Mouse (Mus musculus): Measurements from ENCODE around the gene Zfp13.

Zfp13 gene

GRCm38 (mm10) chr17:23592208-23592925, 6.9 kb downstream of the Zfp13 start:
- peak; percentile 98 for DNase-seq

GRCm38 (mm10) chr17:23587253-23587652, 12.0 kb downstream of the Zfp13 start:
- no peak for DNase-seq

- DNase-seq, result peak; percentile 93
These were observed 13.4 kb downstream of the Zfp13 start for GRCm38 (mm10) chr17:23585721-23586491.

GRCm38 (mm10) chr17:23584786-23585185, 14.5 kb downstream of the Zfp13 start:
- DNase-seq, result no peak

DNA sequence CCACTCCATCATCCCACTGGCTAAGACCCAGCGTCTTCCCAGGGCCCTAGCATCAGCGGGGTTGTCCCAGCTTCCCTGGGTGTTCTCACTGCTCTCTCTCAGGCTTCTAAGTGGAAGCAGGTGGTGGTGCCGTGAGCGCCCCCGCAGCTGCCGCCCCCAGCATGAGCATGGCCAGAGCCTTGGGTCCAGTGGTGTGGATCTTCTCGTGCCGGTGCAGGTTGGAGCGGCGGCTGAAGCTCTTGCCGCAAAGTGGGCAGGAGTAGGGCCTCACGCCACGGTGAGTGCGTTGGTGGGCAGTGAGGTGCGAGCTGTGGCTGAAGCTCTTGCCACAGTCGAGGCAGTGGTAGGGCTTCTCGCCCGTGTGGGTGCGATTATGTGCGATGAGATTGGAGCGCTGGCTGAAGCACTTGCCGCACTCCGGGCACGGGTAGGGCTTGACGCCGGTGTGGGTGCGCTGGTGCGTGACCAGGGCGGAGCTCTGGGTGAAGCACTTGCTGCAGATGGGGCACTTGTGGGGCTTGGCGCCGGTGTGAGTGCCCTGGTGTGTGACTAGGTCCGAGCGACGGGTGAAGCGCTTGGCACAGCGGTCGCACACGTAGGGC, 23.2 kb downstream of the Zfp13 start:
- no peak for DNase-seq

DNA sequence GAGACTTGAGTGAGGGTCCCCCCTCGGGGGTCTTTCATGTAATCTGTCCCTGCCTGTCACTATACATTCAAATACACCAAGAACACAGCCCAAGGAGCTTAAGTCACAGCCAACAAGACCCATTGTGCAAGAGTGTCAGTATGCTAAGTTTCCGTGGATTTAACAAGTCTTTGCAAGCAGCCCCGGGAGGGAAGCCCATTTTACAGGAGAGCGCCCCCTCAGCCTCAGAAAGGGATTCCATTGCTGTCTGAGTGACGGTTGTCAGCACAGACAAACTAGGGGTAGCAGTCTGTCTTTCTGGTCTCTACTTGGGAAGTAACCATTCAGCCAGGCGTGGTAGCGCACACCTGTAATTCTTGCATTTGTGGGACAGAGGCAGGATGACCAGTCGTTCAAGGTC, 25.2 kb downstream of the Zfp13 start:
- DNase-seq, result no peak

DNA sequence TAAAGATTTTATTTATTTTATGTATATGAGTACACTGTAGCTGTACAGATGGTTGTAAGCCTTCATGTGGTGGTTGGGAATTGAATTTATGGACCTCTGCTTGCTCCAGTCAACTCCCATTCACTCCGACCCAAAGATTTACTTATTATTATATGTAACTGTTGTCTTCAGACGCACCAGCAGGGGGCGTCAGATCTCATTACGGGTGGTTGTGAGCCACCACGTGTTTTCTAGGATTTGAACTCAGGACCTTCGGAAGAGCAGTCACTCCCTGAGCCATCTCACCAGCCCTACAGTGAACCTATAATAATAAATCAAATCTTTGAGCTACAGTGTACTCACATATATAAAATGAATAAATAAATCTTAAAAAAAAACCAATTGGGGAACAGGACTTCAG, 27.2 kb downstream of the Zfp13 start:
- DNase-seq, result no peak

DNA sequence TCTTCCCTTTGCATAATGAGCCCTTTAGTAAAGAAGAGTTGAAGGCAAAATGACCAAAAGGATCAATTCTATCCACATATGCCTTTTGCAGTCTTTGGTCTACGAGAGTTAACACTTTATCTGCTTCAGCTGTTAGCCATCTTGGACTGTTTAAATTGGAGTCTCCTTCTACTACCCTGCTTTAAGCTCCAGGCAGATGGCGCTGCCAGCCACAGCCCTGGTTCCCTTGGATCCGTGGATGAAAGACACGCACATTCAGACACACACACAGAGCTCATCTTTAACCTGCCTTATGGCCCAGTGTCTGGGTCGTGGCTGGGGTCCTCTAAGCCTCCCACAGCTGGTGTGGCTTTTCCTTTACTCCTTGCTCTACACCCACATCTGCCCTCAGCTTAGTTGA, 28.2 kb downstream of the Zfp13 start:
- peak; percentile 49 for DNase-seq

DNA sequence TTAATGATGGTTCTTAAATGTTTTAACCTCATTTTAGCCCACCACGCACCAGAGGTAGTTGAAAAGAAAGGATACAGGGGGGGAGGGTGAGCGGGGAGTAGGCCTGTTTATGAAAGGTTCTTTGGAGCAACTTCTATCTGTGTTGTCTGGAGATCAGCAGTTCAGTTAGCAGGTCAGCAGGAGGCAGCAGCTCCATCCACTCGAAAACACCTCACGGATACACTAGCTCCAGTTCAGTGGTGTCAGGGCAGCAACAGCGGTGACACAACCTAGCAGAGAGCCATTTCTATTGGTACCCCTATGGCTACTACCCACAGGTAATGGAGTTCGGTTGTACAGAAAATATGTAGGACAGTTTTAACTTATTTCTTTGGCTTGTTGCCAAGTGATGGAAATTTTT, 29.3 kb downstream of the Zfp13 start:
- peak; percentile 56 for DNase-seq

GRCm38 (mm10) chr17:23568370-23568769, 30.9 kb downstream of the Zfp13 start:
- no peak for DNase-seq

DNA sequence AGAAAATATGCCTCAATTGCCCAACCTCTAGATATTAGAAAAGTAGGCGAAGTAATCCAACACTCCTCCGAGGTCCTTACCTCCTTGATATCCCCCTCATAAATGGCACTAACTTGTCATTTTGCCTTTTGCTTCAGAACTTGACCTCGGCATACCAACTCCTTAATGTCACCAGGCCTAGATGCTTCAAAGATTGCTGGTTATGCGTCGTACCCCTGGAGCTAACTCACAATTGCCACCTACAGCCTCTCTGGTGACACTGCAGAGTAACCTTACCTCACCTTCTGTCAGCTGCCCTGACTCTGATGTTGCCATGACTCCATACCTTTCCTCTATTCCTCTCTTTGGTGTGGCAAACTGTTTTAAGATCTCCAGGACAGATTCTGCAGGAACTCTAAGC, 32.5 kb downstream of the Zfp13 start:
- no peak for DNase-seq

- DNase-seq, result no peak
These were observed 34.9 kb downstream of the Zfp13 start for GRCm38 (mm10) chr17:23564368-23564715.

DNA sequence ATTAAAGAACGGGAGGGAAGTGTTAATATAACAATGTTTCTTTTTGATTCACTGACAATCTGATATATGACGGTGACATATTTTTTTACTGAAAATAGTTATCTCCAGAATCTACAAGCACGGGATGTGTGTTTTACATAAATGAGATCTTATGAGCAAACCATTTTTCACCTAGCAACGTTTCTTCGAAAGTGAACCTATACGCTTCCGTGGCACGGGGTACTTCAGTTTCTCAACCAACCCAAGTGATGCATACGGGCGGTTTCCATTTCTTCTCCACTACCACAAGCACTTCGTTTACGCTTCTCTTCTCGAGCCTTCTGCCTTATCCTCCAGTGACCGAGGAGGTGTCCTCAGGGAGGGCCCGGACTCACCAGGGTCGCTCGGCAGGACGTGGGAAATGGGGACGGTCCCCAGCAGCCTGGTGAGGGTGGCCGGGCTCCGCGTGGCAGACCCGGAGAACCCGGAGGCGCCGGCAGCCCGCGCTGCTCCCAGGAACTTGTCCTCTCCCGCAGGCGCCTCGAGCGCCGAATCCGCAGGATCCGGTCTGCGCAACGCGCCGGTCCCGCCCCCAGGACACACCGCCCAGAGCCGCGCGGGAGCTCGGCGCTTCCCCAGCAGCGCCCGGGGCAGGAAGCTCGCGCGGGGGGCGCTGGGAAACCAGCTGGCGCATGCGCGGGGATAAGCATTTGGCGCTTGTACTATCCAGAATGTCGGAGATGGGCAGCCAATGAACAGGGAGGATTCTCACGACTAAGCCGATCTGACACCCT, 35.5 kb downstream of the Zfp13 start, which contains the start of gene Zfp213:
Gene Zfp213, minus strand, starts transcription at position 644 of the 773 bp plus-strand sequence.
- DNase-seq, result peak; percentile 98

- DNase-seq, result peak; percentile 61
These were observed 39.5 kb downstream of the Zfp13 start for GRCm38 (mm10) chr17:23559767-23560166.

DNA sequence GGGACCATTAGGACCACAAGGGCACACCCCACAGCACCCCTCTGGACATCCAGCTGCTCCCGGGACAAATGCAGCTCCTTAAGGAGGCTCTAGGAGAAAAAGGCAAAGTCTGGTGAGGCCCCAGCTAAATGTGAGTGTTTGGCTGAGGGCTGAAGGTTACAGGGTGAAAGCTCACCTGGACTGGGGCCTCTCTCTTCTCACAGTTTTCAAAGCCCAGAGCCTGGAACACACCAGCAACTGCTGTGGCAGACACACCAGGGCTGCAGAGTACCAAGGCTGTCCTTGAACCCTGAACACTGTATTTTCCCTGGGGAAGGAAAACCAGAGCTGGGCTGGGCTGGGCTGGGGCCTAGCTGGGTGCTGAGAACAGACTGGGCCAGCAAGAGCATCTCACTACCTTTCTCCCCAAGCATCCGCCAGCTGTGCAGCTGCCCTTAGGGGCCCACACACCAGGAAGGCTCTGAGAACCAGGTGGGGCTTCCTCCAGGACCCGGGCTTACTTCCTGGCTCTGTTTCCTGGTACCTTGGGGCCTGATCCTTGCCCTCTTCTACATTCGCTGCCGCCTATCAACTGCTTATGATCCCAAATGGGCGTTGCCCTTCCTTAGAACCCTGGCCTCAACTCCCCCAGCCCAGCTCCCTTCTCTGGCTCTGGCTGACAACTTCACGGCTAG, 43.9 kb downstream of the Zfp13 start:
- no peak for DNase-seq

- DNase-seq, result no peak
These were observed 45.0 kb downstream of the Zfp13 start for GRCm38 (mm10) chr17:23554321-23554720.

GRCm38 (mm10) chr17:23553634-23554120, 45.6 kb downstream of the Zfp13 start:
- DNase-seq, result no peak

GRCm38 (mm10) chr17:23552896-23553633, 46.2 kb downstream of the Zfp13 start:
- DNase-seq, result no peak

- no peak for DNase-seq
These were observed 47.3 kb downstream of the Zfp13 start for GRCm38 (mm10) chr17:23551963-23552362.

- DNase-seq, result peak; percentile 24
These were observed 47.9 kb downstream of the Zfp13 start for GRCm38 (mm10) chr17:23551416-23551815.

DNA sequence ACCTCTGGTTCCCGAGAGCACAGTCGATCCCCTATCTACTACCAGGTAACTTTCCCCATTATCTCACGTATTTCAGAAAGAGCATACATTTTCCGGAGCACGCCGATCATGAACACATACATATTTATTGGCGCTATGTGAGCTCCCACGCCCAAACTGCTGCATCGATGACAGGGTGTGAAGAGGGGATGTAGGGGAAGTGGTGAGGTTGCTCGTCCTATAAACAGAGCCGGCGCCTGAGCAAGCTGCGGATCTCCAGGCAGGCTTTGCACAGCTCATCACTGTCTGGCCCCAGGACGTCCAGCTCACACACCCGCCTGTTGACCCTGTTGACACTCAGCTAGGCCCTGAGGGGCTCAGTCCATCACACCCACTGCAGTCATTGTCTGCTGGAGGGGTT, 48.4 kb downstream of the Zfp13 start:
- peak; percentile 57 for DNase-seq
